Mouse (Mus musculus) induced T-regulatory cell, adult 2 months (primary cell): Measurements from ENCODE around the gene Ccdc85c.

ENCODE experiments used
- DNase-seq: peaks from one replicate; pipeline ENCODE4 v3.0.0-alpha.2; 2012; ENCODE audit warnings: low read depth

The Ccdc85c gene

GRCm38 (mm10) chr12:108215090-108215489 is 60.1 kb downstream of the Ccdc85c start:
- no peak for DNase-seq

DNA sequence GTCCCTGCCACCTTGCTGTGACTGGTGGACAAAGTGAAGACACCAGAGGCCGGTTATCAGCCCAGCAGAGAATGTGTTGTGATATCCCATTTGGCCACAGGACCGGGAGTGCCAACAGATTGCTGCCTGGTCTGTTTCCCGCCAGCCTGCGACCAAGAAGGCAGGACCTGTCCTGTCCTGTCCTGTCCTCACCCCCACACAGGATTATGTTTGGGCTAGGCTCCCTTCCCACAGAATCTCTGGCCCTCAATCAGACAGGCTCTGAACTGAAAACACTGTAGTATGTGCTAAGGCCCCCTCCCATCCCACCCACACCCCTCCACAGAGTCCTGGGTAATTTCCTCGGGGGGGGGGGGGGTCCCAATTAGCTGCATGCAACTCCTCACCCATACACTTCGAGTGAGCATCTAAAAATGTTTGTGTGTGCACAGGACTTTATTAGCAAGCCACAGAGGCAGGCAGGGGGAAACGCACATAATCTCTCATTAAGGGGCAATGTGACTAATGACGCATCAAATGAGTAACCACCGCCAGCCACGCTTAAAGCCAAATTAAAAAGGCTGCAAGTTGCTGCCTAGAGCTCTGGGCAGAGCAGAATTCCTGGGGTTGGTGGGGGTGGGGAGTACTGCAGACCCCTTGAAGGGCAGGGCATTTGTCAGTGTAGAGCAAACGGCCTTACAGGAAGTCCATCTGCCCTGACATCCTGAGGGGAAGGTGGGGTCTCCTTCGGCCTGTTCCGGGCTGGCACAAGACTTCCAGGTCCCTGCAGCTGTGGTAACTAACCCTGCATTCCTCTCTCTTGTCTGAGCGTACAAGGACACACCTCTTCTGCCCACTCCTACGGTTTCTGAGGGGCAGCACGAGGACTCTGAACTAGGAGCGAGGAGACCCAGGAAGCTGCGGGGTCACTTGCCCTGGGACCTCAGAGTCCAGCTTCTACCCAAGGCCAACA is 61.9 kb downstream of the Ccdc85c start:
- no peak for DNase-seq

DNA sequence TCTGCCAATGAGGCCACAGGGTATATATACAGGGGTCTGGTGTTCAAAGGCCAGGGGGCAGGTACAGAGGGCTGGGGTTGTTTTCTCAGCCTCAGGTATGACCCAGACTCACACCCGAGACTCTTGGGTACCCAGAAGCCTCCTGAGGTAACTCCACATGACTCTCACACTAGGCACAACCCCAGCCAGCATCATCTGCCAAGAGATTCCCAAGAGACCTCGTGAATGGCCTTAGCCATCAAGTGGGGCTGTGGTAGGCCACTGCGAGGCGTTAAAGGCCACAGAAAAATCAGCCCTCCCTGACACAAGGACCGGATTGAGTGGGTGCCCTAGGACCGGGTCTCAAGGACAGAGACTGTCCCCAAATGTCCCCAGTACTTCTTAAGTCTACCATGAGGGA is 62.7 kb downstream of the Ccdc85c start:
- DNase-seq = no peak

DNA sequence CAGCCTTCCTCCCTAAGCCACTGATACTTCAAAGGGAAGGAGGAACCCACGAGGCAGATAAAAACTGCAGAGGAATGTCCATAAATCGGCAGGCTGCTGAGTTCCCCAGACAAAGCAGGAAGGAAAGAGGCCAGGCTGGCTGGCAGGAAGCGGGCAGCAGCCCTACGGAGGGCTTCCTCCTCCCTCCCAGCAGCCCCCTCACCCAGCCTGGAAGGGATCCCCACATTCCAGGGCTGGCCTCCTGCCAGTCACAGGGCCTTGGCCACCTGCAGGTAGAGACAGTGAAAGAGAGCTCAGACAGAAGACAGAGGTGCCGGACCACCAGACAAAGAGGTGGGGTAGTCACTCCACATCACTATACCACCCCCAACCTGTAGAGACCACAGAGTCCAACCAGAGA is 63.2 kb downstream of the Ccdc85c start:
- no peak for DNase-seq

DNA sequence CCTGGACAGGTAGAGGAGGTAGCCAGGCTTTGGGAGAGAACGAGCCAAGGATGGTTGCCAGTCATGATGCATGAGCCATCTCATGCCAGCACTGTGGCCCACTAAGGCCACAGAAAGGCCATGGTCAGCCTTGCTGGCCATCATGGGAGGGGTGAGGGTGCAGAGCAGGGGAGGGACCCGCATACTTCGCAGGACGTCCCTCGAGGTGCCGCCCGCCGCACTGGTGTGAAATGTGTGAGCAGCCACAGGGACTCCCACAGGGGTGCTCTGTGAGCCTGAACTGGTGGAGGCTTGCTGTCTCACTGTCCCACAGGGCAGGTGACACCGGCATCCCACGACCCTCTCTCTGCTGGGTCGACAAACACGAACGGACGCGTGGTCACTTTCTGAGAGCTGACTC is 64.6 kb downstream of the Ccdc85c start:
- no peak for DNase-seq

DNA sequence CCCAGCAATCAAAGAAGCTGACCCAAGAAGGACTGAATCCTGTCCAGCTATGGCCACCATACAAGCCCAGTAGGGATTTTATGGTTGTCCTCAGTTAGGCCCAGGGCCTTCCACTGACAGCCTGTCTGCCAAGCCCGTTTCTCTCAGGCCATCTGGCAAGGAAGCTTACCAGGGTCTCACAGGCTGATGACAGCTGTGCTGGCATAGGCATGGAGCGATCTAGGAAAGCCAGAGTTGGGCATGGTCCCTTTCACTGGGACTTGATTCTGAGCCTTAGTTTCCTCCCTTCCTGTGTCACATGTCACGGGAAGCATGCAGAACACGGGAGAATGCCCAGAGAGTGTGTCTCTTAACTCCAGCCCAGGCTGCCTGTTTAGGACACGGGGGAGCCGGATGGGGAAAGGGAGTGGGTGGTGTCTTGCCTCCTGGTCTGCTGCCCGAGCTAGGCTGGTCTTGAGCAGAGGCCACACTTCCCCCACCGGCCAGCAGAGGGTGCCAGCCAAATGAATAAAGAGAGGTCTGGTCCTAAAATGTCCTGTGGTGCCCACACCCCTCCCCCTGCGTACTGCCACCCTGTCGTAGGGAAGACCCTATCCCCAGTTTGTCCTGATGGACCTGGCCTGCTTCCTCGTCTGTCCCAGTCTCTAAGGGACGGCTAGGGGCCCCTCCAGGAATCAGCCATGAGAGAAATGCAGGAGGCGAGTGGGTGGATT is 66.3 kb downstream of the Ccdc85c start:
- DNase-seq = peak; percentile 69

- DNase-seq = no peak
Measured at GRCm38 (mm10) chr12:108208216-108208615, 67.0 kb downstream of the Ccdc85c start.

GRCm38 (mm10) chr12:108206641-108207040 is 68.6 kb downstream of the Ccdc85c start:
- DNase-seq = peak; percentile 80

- peak; percentile 60 for DNase-seq
Measured at GRCm38 (mm10) chr12:108204978-108205377, 70.2 kb downstream of the Ccdc85c start.

DNA sequence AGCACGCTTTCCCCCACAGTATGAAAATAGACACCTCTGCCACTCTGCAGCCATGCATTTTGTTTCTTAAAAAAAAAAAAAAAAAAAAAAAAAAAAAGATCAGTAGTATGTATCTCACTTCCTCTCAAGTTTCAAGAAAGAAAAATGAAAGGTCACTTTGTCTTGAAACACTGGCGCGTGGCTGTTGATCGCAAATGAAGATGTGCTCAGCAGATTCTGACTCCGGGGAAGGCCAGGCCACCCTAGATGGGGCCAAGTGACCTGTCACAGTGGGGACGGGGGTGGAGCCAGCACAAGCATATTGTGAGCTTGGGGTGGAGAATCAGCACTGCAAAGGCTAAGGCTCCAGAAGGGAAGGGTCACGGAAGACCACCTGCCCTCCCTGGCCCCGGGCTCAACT is 71.3 kb downstream of the Ccdc85c start:
- DNase-seq = peak; percentile 53

GRCm38 (mm10) chr12:108200094-108200493 is 75.1 kb downstream of the Ccdc85c start:
- no peak for DNase-seq

DNA sequence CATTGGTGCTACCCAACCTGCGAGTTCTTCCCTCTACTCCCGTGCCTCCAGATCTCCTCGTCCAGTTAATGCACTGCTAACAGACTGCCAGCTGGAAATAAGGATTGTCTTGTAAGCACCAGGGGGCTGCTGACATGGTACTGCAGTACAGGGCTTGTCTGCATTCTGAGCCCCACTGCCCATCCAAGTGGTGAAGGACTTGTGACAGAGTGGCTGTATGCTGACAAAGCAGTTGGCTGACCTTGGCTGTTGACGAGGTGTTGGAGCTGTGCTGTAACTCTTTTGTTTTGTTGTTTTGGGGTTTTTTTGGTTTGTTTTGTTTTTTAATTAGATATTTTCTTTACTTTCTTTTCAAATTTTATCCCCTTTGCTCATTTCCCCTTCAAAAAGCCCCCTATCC is 76.8 kb downstream of the Ccdc85c start:
- no peak for DNase-seq

- DNase-seq = no peak
Measured at GRCm38 (mm10) chr12:108195761-108196160, 79.5 kb downstream of the Ccdc85c start.

DNA sequence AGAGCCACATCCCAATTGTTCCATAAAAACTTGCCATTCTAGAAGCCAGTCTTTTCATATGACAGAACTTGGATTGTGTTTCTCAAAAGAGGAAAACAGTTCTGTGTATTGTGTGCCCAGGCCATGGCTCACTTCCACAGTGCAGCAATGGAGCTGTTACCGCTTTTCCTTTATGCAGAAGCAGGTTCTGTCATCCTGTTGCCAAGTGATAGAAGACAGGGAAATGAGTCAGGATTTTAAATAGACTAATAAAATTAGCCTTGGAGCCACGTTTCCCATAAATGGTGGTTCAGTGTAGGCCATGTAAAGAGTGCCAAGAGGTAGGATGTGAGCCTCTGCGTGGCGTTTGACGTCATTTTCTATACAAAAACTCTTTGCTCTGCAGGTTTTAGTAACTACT is 81.3 kb downstream of the Ccdc85c start:
- no peak for DNase-seq

- DNase-seq = no peak
Measured at GRCm38 (mm10) chr12:108187541-108188091, 87.6 kb downstream of the Ccdc85c start.

DNA sequence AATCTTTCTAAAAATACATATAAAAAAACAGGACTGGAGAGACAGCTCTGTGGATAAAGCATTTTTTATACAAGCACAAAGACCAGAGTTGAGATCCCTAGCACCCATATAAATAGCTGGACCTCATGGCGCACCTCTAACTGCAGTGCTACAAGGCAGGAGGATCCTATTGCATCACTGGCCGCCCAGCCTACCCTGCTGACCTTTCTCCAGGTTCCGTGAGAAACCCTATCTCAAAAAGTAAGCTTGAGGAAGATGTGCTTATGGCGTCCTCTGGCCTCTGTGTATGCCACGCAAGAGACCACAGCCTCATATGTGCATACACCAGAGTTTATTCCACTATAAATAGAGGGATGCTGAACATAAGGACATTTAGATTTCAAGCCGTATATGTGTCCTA is 93.5 kb downstream of the Ccdc85c start:
- no peak for DNase-seq

- DNase-seq = peak; percentile 99
Measured at GRCm38 (mm10) chr12:108179321-108180266, 95.6 kb downstream of the Ccdc85c start, which contains the start of gene Ccnk. Gene Ccnk, plus strand, starts transcription at chr12:108179579.

DNA sequence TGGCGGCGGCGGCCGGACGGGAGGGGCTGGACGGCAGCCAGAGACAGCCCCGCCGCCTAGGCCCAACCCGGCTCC is 96.1 kb downstream of the Ccdc85c start, which contains the start of gene Setd3:
Gene Setd3, minus strand, starts transcription at position 69 of the 75 bp plus-strand sequence.
- no peak for DNase-seq

GRCm38 (mm10) chr12:108178331-108179245 is 96.6 kb downstream of the Ccdc85c start:
- peak; percentile 71 for DNase-seq

DNA sequence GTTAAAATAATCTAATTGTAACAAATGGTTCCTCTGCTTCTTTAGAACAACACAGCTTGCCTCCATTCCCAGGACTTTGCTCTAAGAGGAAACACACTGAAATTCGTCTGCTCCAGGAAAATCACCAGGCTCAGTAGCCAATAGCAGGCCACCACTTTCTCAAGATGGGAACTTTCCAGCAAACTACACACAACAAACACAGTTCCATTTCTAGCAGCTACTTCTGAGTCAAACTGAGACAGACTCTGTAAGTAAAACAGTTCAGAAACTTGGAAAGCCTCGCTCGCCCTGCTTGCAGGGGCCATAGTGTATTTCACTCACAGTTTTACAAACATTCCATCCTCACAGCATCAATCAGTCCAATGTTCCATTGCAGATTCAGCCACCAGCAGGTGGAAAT is 98.9 kb downstream of the Ccdc85c start:
- peak; percentile 31 for DNase-seq
